Mouse (Mus musculus) Patski (cell line): Measurements from ENCODE around the gene Borcs7. TPM values are rescaled to one million over a fixed set of nuclear protein-coding genes. Genes with fewer than 3 reads are reported as not detected.

ENCODE experiments used
- ATAC-seq: fragments of 100-300 bp; one replicate; pipeline ENCODE4 v1.8.0; 2021
- CTCF ChIA-PET: fragments of 350-600 bp; sonication (Branson Sonifier 250); formaldehyde crosslinking; loops from one replicate; lab custom pipeline; 2022; ENCODE audit warnings: inconsistent platforms; lab: Charles Lee
- POLR2A ChIA-PET: fragments of 350-600 bp; sonication (Branson Sonifier 250); formaldehyde crosslinking; loops from one replicate; lab custom pipeline; 2022; ENCODE audit warnings: antibody characterized with exemption, inconsistent platforms; lab: Charles Lee
- DNase-seq: peaks from one replicate; pipeline ENCODE4 v3.0.0-alpha.2; 2011; ENCODE audit warnings: low read depth, low spot score
- H3K27me3 ChIP-seq: fragments of 371-371 bp; one replicate; pipeline ENCODE4 v1.5.1; 2021
- CTCF ChIP-seq: fragments of 100-300 bp; IDR thresholded peaks from one replicate; pipeline ENCODE4 v1.5.1; 2021
- in situ Hi-C: fragments of 300-500 bp; cut with MboI; formaldehyde crosslinking; loops from 3 replicates; pipeline ENCODE4 v1.11.1; 2018; ENCODE audit warnings: low pct_unique_long_range_greater_than_20kb, mixed read lengths
- polyA plus RNA-seq: library from polyadenylated mRNA; unstranded; gene quantifications from one replicate; pipeline ENCODE4 v1.2.3, GENCODE M21; 2021

Gene Borcs7
- polyA plus RNA-seq: 8.3 TPM

- TF ChIP-seq CTCF: no peak
- ATAC-seq: peak; percentile 62
- peak; percentile 34 for DNase-seq
- ChIA-PET CTCF (interaction anchor here (1.0 to 1.7 kb wide), 5 partner anchors 9 to 176 kb away, joined by 3 to 6 read pairs (median 4); no protein-coding TSS in a partner anchor), POLR2A (no interaction called here)
- H3K27me3 ChIP-seq: peaks cover 12% of the 10 kb centered on the region
- in situ Hi-C loops: no loop called here
Observed at GRCm38 (mm10) chr19:46689460-46690372, at the start of gene Borcs7. Borcs7 (plus strand) TSS chr19:46689906.

- ChIA-PET POLR2A (no interaction called here), CTCF (no interaction called here)
- TF ChIP-seq CTCF: no peak
- no peaks in the 10 kb centered on the region for H3K27me3 ChIP-seq
- DNase-seq (no peak), ATAC-seq (no peak)
- in situ Hi-C loops: no loop called here
Observed at GRCm38 (mm10) chr19:46640780-46641179, 48.9 kb upstream of the Borcs7 start.

DNA sequence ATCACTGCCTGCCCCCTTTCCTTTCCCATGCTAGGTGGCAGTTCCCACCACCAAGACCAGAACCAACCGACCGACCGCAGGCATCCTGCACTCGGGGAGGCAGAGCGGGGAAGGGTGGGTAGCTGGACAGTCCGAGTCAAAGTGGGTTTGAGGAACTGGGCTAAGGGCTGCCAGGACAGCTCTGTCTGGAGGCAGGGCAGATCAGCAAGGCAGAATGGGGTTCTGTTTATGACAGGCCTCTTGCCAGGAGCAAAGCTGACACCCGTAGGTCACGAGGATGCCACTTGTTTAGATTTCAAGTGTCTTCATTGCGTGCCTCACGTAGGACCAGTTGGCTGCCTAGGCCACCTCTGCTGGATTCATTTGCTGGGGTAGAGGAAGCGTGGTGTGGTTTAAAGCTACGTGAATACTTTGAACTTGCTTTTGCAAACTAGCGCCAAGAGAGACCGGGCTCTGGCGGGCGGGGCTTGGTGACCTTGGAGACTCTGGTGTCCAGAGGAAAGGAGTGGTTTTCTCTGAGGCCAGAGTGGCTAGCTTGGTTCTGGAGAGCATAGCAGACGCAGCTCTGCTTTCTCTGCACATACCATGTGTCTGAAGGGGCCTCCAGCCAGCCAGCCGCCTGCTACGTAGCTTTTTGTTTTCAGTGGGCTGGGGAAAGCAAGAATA lies 48.2 kb upstream of the Borcs7 start:
- in situ Hi-C loops: no loop called here
- CTCF ChIA-PET: interaction anchor here (1.5 kb wide), 1 partner anchor 11 kb away, joined by 3 read pairs; no protein-coding TSS in a partner anchor
- peak; percentile 19 for ATAC-seq

DNA sequence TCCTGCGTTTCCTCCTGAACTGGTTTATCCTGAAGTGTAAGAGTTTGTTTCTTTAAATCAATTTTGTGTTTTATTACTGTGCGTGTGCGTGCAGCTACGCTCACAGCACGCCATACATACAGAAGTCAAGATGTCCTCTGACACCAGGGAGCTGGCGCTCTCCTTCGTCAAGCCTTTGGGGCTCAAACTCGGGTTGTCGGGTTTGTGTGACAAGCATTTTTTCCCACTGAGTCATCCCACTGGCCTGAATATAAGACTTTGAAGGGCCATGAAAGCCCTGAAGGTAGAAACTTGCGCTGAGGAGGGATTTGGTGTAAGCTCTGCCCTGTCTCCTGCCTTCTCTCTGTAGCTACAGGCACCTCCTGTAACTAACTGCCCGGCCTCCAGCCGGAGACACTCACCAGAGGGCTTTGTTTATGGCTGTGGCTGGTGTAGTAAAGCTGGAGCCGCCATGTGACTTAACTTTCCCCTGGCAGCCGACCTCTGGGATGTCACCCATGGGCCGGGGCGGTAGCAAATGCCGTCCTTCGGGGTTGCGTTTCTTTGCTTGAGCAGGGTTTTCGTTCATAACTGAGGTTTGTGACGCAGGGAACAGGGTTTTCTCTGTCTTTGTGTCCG lies 47.5 kb upstream of the Borcs7 start:
- TF ChIP-seq CTCF: no peak
- ATAC-seq (peak; percentile 38), DNase-seq (peak; percentile 34)
- H3K27me3 ChIP-seq: no peaks in the 10 kb centered on the region
- ChIA-PET POLR2A (no interaction called here), CTCF (interaction anchor here (1.5 kb wide), 1 partner anchor 10 kb away, joined by 3 read pairs; no protein-coding TSS in a partner anchor)
- in situ Hi-C loops: no loop called here

More for the DNA sequence above, 48.2 kb upstream of the Borcs7 start:
- H3K27me3 ChIP-seq: no peaks in the 10 kb centered on the region
- POLR2A ChIA-PET: no interaction called here
- DNase-seq: no peak
- TF ChIP-seq CTCF: no peak

DNA sequence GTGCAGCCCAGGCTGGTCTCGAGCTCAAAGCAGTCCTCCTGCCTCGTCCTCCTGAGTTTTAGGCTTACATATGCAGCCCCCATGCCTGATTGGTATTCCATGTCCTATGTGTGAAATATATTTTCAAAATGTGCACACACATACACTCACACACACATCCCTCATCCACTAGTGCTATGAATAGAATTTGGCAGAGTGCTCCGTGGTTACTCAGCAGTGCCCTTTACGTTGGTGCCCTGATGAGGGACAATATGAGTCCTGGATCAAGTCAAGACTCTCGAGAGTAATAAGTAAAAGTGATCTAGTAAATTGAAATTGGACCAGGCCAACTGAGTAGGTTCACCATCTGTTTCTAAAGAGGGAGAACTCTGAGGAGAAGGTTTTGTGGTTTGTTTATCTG lies 46.5 kb upstream of the Borcs7 start:
- in situ Hi-C loops: no loop called here
- H3K27me3 ChIP-seq: no peaks in the 10 kb centered on the region
- DNase-seq: no peak
- TF ChIP-seq CTCF: no peak
- ChIA-PET POLR2A (no interaction called here), CTCF (no interaction called here)
- ATAC-seq: no peak

DNA sequence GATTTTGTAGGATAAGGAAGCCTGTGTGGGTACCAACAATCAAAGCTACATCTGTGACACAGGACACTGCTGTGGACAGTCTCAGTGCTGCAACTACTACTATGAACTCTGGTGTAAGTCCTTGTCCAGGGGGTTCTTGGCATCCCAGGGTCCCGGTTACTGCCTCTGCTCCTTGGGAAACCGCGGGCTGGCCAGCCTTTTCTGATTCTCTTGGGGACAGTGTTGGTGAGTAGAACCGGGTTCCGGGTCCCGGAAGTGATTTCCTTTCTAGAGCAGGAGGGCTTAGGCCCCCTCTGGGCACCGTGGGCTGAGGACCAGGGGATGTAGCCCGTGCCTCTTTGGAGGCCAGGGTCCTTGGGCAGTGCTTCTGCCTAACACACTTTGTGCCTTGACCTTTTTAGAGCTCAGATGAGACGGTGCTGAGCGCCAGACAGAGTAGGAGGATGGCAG lies 45.3 kb upstream of the Borcs7 start:
- POLR2A ChIA-PET: interaction anchor here (1.3 kb wide), 1 partner anchor 15 kb away, joined by 3 read pairs; no protein-coding TSS in a partner anchor
- ATAC-seq (no peak), DNase-seq (no peak)
- in situ Hi-C loops: no loop called here
- no peaks in the 10 kb centered on the region for H3K27me3 ChIP-seq
- CTCF ChIA-PET: interaction anchor here (0.7 to 1.9 kb wide), 2 partner anchors 10 to 56 kb away, joined by 4 to 9 read pairs; no protein-coding TSS in a partner anchor
- no peak for TF ChIP-seq CTCF

DNA sequence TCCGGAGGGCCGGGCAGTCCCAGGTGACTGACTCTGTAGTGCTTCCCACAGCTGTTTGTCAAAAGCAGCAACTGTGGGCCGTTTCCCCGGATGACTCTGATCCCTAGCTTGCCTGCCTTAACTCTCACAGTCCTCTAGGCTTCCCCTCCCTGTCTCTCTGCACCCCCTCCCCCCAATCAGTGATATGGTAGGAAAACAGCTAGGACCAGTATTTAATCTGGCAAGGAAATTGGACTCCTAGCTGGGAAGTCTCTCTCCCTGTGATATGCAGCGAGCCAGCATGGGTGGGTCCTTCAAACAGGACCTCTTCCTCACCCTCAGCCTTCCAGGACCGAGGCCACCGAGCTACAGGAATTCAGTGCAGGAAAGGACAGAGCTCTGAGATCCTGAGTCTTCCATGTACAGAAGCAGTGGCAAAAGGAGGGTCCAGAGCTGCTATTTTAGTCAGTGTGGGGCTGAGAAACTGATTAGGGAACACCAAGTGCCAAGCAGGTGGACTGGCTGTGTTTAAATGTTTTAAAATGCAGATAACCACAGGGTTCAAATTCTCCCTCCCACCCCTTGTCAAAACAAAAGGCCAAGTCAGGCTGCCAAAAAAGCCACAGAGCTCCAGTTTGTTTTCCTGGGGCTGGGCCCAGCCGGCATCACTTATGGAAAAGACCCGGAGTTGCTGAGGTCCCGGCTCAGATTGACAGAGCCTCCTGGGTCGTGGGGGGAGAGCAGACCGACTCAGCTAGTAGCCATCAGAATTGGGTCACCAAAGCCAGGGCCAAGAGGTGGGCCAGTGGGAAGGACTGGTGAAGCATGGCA lies 44.7 kb upstream of the Borcs7 start:
- ChIA-PET POLR2A (interaction anchor here (1.3 kb wide), 1 partner anchor 14 kb away, joined by 3 read pairs; no protein-coding TSS in a partner anchor), CTCF (interaction anchor here (0.7 to 1.9 kb wide), 2 partner anchors 11 to 57 kb away, joined by 4 to 9 read pairs; no protein-coding TSS in a partner anchor)
- DNase-seq: no peak
- no peak for ATAC-seq
- in situ Hi-C loops: no loop called here
- TF ChIP-seq CTCF: no peak
- H3K27me3 ChIP-seq: no peaks in the 10 kb centered on the region

GRCm38 (mm10) chr19:46646041-46646481 lies 43.6 kb upstream of the Borcs7 start:
- in situ Hi-C loops: no loop called here
- ATAC-seq (no peak), DNase-seq (no peak)
- POLR2A ChIA-PET: no interaction called here
- CTCF ChIA-PET: interaction anchor here (1.9 kb wide), 1 partner anchor 58 kb away, joined by 9 read pairs; no protein-coding TSS in a partner anchor
- TF ChIP-seq CTCF: no peak
- H3K27me3 ChIP-seq: no peaks in the 10 kb centered on the region

GRCm38 (mm10) chr19:46647254-46647653 lies 42.5 kb upstream of the Borcs7 start:
- no peaks in the 10 kb centered on the region for H3K27me3 ChIP-seq
- in situ Hi-C loops: no loop called here
- DNase-seq (no peak), ATAC-seq (no peak)
- CTCF ChIA-PET: interaction anchor here (1.0 to 1.2 kb wide), 2 partner anchors 12 to 59 kb away, joined by 3 to 5 read pairs; no protein-coding TSS in a partner anchor
- no peak for TF ChIP-seq CTCF
- POLR2A ChIA-PET: no interaction called here
